Mouse (Mus musculus) cerebellum, adult 8-10 months (tissue): ENCODE results near the gene Zcchc14.

ENCODE experiments used
- DNase-seq: peaks from one replicate; pipeline ENCODE4 v3.0.0; 2022

Zcchc14 gene

GRCm38 (mm10) chr8:121663101-121663500 lies 10.4 kb upstream of the Zcchc14 start:
- no peak for DNase-seq

DNA sequence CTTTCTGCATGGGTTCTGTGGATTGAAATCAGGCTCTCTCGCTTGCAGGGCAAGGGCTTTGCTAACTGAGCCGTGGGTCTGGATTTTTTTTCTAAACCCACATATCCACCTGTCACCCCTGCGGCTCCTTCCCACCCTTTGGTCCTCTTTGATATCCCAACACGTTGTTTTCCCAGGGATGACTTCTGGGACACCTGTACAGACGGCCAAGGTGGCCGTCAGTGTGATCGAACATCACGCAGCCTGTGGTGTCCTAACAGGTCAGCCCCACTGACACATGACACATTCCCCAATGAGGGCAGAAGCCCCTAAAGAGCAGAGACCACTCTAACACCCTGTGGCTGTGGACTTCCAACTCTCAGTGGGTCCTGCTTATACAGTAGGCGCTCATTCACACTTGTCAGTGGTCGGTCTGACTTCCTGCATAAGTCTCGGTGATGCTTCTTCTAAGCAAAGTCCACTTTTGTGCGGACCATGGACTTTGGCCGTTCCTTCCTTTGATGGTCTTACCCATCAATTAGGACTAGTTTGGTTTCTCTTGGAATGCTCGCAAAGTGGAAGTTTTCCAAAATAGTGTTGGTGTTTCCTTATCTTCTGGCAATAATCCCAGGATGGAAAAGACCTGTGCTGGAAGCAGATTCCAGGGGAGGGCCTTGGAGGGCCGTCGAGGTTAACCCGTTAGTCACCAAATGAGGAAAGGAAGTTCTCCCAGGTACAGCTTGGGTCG lies 9.1 kb upstream of the Zcchc14 start:
- DNase-seq = no peak

DNA sequence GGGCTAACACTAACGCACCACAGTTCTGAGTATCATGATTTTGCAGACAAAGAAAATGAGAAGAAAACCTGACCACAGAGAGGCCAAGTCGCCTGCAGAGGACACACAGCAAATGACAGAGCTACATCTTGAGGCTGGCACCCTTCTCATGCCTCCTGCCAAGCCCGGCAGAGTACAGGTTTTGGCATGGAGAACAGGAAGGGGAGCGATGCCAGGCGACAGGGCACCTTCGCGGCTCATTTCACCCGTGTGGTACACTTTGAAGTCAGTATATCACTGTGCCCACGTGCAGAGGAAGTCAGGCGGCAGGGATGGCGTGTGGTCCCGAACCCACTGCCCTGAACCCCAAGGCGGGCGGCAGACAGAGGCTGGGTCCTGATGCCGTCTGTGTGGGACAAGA lies 7.9 kb upstream of the Zcchc14 start:
- DNase-seq = no peak

GRCm38 (mm10) chr8:121654966-121655494 lies 2.3 kb upstream of the Zcchc14 start:
- no peak for DNase-seq

GRCm38 (mm10) chr8:121654131-121654530 lies 1.4 kb upstream of the Zcchc14 start:
- peak; percentile 39 for DNase-seq

DNA sequence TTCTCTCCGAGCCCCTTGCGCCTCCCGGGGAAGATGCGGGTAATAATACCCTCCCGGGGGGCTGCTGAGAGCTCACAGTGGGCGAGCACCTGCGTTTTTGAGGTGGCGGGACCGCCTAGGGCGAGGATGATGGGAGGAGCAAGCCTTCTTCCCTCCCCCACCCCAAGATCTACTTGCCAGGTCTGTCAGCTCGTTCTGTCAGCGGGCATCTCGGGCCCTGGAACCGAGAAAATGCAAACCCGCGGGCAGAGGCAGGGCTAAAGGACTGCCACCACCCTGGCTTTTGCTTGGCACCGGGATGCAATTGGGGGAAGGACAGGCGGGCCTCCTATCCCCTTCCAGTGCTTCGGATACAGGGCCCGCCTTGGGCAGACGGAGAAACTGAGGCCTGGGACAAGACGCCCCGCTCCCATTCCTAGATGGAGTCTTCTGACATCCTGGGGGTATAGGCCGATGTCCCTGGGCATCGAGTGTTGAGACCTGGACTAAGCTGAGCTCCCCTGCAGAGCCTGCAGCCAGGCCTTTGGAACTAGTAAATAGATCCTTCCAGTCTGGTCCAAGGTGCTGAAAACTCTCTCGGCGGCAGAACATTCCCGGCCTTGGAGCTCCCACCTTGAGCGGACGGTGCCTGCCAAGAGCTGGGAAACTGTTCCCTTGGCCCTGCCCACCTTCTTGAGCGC lies 779 bp upstream of the Zcchc14 start:
- DNase-seq = no peak

DNA sequence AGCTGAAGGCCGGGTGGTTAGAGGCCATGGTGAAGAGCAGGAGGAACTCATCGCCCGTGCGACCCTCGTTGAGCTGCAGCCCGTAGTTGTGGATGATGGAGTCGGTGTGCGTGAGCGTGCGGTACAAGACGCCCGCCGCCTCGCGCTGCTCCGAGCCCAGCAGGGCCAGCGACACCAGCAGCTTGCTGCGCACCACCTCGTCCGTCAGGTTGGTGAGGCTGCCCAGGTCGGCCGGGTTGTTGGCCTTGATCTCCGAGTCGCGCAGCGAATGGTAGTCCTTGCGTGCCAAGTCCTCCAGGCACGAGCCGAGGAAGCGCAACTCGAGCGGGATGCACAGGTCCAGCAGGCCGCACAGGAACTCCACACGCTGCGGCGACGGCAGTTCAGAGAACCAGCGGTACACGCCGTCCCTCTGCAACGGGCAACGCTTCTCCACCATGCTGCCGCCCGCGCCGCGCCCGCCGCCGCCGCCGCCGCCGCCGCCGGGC lies 783 bp downstream of the Zcchc14 start:
- peak; percentile 70 for DNase-seq

GRCm38 (mm10) chr8:121651308-121651873 lies 1.3 kb downstream of the Zcchc14 start:
- peak; percentile 43 for DNase-seq

DNA sequence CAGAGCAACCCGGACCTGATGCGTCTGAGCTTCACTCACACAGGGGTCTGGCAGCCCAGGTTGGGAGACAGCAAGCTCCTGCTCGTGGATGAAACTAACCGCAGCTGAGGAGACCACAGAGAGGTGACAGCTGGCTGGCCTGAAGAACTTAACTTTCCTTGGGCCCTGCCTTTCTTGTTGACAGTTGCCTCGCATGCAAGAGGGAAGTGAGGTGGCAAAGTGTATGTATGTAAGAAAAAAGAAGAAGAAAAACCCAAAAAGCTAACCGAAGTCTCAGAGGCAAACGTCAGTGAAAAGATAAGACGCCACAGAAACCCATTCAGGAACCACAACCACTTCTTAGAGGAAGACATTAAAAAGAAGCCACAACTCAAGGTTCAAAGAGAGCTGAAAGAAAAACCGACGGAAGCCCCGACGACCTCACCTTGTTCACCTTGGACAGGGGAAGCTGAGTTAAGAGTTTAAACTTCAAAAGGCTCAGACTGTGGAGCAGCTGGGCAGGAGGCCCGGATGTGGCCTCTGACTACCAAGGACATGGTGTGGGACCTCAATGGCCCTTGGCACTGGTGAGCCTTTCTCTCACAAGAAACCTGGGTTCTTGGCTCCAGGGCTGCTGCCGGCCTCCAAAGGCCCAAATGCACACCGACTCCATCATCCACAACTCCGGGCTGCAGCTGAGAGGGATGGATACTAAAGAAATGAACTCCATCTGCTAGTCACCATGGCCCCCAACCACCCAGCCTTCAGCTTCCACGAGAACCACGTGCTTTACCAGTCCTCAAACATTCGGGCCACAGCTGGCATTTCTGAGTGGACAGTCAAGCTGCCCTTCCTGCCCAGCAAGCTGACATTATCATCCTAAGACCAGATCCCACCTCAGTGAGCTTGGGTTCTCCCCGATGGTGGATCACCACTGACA lies 2.1 kb downstream of the Zcchc14 start:
- DNase-seq = no peak

GRCm38 (mm10) chr8:121649904-121650303 lies 2.8 kb downstream of the Zcchc14 start:
- no peak for DNase-seq

DNA sequence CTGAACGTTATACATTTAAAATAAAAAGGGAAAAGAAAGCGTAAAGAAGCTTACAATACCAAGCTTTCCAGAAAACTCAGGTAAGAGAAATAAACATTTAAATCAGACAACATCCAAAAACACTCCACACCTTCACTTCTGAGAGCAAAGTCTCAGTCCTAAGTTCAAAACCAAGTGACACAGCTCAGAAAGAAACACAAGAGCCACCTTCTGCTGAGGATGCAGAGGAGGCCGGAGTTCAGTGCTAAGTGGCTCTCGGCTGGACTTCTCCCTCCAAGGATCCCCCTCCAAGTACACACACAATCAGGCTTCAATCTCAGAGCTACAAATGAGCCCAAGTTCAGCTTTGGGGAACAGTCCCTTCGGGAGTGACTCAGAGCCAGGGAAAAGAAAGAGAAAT lies 3.3 kb downstream of the Zcchc14 start:
- no peak for DNase-seq

DNA sequence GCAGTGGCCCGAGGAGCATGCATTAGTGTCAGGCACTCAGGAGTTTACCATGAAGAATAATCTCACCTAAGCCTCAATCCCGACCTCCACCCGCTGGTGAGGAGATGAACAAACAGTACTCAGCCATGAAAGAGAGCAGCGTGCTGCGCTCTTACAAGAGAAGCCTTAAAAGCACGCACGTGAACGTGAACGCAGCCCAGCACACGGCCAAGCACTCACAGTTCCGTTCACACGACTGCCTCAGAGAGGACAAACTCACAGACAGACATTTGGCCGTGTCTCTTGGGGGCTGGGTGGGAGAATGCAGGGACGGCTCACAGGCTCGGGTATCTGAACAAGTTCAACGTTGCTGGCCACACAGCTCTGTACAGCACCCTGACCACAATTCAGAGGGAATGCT lies 4.2 kb downstream of the Zcchc14 start:
- DNase-seq = no peak

GRCm38 (mm10) chr8:121647511-121648215 lies 5.0 kb downstream of the Zcchc14 start:
- DNase-seq = no peak

- DNase-seq = no peak
Observed at GRCm38 (mm10) chr8:121643384-121643783, 9.3 kb downstream of the Zcchc14 start.

GRCm38 (mm10) chr8:121642804-121643203 lies 9.9 kb downstream of the Zcchc14 start:
- no peak for DNase-seq

GRCm38 (mm10) chr8:121636180-121636579 lies 16.5 kb downstream of the Zcchc14 start:
- DNase-seq = no peak

GRCm38 (mm10) chr8:121635534-121635933 lies 17.2 kb downstream of the Zcchc14 start:
- no peak for DNase-seq

DNA sequence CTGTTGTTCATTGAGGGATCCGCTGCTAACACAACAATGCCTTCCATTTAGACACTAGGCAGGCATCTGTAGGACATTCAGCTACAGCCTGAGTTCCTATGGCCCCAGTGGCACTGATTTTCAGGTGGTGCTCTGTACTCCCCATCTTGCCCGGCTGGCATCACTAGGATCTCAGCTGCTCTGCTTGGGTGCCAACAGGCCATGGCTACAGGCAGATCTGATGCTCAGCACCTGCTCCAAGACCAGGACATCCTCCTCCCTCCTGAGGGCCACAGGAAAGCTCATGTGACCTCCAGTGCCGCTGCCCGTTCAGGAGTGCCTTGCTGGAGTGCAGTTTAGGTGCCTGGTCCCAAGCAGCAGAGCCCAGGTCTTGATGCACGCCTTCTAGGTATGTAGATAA lies 20.3 kb downstream of the Zcchc14 start:
- DNase-seq = no peak

GRCm38 (mm10) chr8:121631645-121632071 lies 21.0 kb downstream of the Zcchc14 start:
- DNase-seq = no peak

DNA sequence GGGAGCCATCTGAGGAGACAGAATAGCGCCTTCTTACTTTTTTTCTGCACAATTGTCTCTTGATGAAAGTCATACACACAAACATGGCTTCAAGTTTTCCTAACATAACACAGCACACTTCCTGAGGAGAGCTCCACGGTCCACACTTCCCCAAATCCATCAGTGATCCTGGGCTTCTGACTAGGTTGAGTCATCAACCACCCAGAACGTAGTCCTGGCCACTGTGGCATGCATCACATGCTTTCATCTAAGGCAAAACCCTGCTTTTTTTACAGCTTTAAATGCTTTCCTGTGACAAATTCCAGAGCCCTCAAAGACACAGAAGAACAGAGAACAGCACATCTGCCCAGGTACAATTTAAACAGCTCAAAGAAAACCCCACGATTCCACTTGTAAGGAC lies 24.0 kb downstream of the Zcchc14 start:
- no peak for DNase-seq

DNA sequence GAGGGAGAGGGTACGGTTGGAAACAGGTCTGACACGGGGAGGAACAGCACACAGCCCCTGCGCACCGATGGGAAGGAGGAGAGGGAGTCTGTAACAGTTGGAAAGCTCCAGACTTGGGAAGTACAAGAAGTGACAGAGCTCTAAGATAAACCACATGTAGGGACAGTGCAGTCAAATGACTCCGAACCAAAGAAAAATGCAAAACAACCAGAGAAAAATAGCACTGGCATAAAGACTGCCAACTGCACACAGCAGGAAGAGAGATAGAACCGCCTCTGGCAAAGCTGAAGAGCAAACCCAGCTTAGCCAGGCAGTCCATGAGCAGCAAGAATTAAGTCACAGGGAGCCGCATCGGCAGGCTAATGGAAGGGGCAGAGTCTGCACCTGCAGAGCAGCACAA lies 29.7 kb downstream of the Zcchc14 start:
- DNase-seq = no peak

DNA sequence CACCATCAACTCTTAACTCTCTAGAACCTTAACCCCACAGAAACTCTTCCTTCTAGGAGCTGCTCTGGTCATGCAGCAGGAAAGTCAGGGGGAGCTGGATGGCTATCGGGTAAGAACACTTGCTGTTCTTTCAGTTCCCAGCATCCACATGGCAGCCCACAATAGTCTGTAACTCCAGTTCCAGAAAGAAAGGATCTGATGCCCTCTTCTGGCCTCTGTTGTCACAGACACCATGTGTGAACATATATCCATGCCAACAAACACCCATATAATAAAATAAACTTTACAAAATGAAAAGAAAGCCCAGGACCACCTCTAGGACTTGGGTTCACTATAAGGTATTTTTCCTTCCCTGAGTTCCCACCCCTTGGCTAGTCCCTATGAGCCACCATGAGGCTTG lies 30.8 kb downstream of the Zcchc14 start:
- DNase-seq = no peak
